Mouse (Mus musculus): ENCODE results near the gene Atg101. TPM values are rescaled to one million over a fixed set of nuclear protein-coding genes. Genes with fewer than 3 reads are reported as not detected.

The Atg101 gene
- polyA plus RNA-seq, 1 experiment = 110 TPM

DNA sequence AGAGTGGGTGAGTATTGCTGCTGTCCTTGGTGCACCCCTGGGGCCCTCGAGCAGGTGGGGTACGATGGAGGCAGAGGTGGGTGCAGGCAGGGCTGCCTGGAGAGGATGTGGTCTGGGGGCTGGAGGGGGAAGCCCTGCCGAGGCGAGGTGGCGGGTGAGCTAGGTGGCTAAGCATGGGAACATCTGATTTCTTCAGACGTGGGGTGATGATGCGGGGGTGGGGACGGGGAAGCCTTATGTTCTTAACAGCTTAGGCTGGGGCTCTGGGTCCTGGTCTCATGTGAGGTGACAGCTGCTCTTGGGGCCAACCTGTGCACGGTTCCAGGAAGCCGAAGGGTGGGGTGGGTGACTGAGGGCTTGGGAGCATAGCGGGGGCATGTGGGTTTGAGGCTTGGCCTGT is 25.7 kb upstream of the Atg101 start:
- no peak overlapping the region for H3K4me3 ChIP-seq
- no peaks in the 10 kb centered on the region for H3K79me2 ChIP-seq (ENCODE audit: control insufficient read depth, insufficient read depth)
- H3K27me3 ChIP-seq (ENCODE audit: control insufficient read depth, insufficient read depth, insufficient read length) = no peaks in the 10 kb centered on the region
- H3ac ChIP-seq (ENCODE audit: control insufficient read depth, insufficient read length) = no peak overlapping the region
- TF ChIP-seq SRF (IDR thresholded peaks at IDR 0.05; ENCODE audit: control insufficient read depth, insufficient read length, low read depth) (no peak), CEBPB (IDR thresholded peaks at IDR 0.05; ENCODE audit: insufficient read depth, poor library complexity, severe bottlenecking) (no peak), REST (IDR thresholded peaks at IDR 0.05; ENCODE audit: insufficient read depth, insufficient read length) (no peak), MYOD1 (IDR thresholded peaks at IDR 0.05; ENCODE audit: control insufficient read depth in 1 of 3, insufficient read length in 2 of 3, low read depth in 2 of 3) (peak in 1 of 3 experiments; percentile 62), MYOG (IDR thresholded peaks at IDR 0.05; ENCODE audit: control insufficient read depth in 1 of 3, insufficient read depth in 1 of 3, insufficient read length in 2 of 3, low read depth in 2 of 3) (peak in 1 of 3 experiments; percentile 73)
- no peaks in the 10 kb centered on the region for H3K36me3 ChIP-seq (ENCODE audit: control insufficient read depth, insufficient read depth)
- no peak overlapping the region for H3K4me2 ChIP-seq (ENCODE audit: low read depth)

GRCm38 (mm10) chr15:101259922-101260321 is 24.1 kb upstream of the Atg101 start:
- H3K4me2 ChIP-seq (ENCODE audit: low read depth) = no peak overlapping the region
- H3K27me3 ChIP-seq (ENCODE audit: control insufficient read depth, insufficient read depth, insufficient read length) = no peaks in the 10 kb centered on the region
- H3K36me3 ChIP-seq (ENCODE audit: control insufficient read depth, insufficient read depth) = no peaks in the 10 kb centered on the region
- TF ChIP-seq MYOG (IDR thresholded peaks at IDR 0.05; ENCODE audit: control insufficient read depth in 1 of 3, insufficient read depth in 1 of 3, insufficient read length in 2 of 3, low read depth in 2 of 3) (no peak), POLR2AphosphoS2 (IDR thresholded peaks at IDR 0.05; ENCODE audit: insufficient read length, low read depth) (peak; percentile 7)
- no peak overlapping the region for H3ac ChIP-seq (ENCODE audit: control insufficient read depth, insufficient read length)
- H3K4me3 ChIP-seq = no peak overlapping the region
- H3K79me2 ChIP-seq (ENCODE audit: control insufficient read depth, insufficient read depth) = no peaks in the 10 kb centered on the region

GRCm38 (mm10) chr15:101260387-101260786 is 23.7 kb upstream of the Atg101 start:
- H3K79me2 ChIP-seq (ENCODE audit: control insufficient read depth, insufficient read depth) = no peaks in the 10 kb centered on the region
- H3ac ChIP-seq (ENCODE audit: control insufficient read depth, insufficient read length) = no peak overlapping the region
- peak; percentile 22 for TF ChIP-seq POLR2AphosphoS2 (IDR thresholded peaks at IDR 0.05; ENCODE audit: insufficient read length, low read depth)
- peak; percentile 54 for TF ChIP-seq POLR2A (IDR thresholded peaks at IDR 0.05; ENCODE audit: insufficient read length, low read depth)
- peak; percentile 30 to 84 (median 53) for TF ChIP-seq MYOG (IDR thresholded peaks at IDR 0.05; ENCODE audit: control insufficient read depth in 1 of 3, insufficient read depth in 1 of 3, insufficient read length in 2 of 3, low read depth in 2 of 3)
- TF ChIP-seq CEBPB (IDR thresholded peaks at IDR 0.05; ENCODE audit: insufficient read depth, poor library complexity, severe bottlenecking) = no peak
- TF ChIP-seq MYOD1 (IDR thresholded peaks at IDR 0.05; ENCODE audit: control insufficient read depth in 1 of 3, insufficient read length in 2 of 3, low read depth in 2 of 3) = peak; percentile 32 to 81 (median 77)
- no peak for TF ChIP-seq REST (IDR thresholded peaks at IDR 0.05; ENCODE audit: insufficient read depth, insufficient read length)
- no peak for TF ChIP-seq MAX (IDR thresholded peaks at IDR 0.05; ENCODE audit: low read depth)
- no peak for TF ChIP-seq TCF3 (IDR thresholded peaks at IDR 0.05; ENCODE audit: insufficient read length, low read depth)
- no peak for TF ChIP-seq SRF (IDR thresholded peaks at IDR 0.05; ENCODE audit: control insufficient read depth, insufficient read length, low read depth)
- peak; percentile 10 for TF ChIP-seq USF1 (IDR thresholded peaks at IDR 0.05; ENCODE audit: low read depth)
- no peak for TF ChIP-seq E2F4 (IDR thresholded peaks at IDR 0.05; ENCODE audit: insufficient read depth)
- TF ChIP-seq TCF12 (IDR thresholded peaks at IDR 0.05; ENCODE audit: insufficient read depth, poor library complexity, severe bottlenecking) = peak; percentile 27
- peak overlapping the region; percentile 16 for H3K4me3 ChIP-seq
- no peaks in the 10 kb centered on the region for H3K27me3 ChIP-seq (ENCODE audit: control insufficient read depth, insufficient read depth, insufficient read length)
- H3K36me3 ChIP-seq (ENCODE audit: control insufficient read depth, insufficient read depth) = no peaks in the 10 kb centered on the region
- H3K4me2 ChIP-seq (ENCODE audit: low read depth) = peak overlapping the region; percentile 41

GRCm38 (mm10) chr15:101260874-101261622 is 23.0 kb upstream of the Atg101 start:
- H3K27me3 ChIP-seq (ENCODE audit: control insufficient read depth, insufficient read depth, insufficient read length) = no peaks in the 10 kb centered on the region

GRCm38 (mm10) chr15:101262502-101262901 is 21.6 kb upstream of the Atg101 start:
- Histone ChIP-seq H3K4me2 (ENCODE audit: low read depth) (peak overlapping the region; percentile 41), H3K27me3 (ENCODE audit: control insufficient read depth, insufficient read depth, insufficient read length) (no peaks in the 10 kb centered on the region), H3ac (ENCODE audit: control insufficient read depth, insufficient read length) (no peak overlapping the region), H3K36me3 (ENCODE audit: control insufficient read depth, insufficient read depth) (no peaks in the 10 kb centered on the region), H3K4me3 (peak overlapping the region; percentile 16), H3K79me2 (ENCODE audit: control insufficient read depth, insufficient read depth) (peaks cover 3% of the 10 kb centered on the region)
- TF ChIP-seq REST (IDR thresholded peaks at IDR 0.05; ENCODE audit: insufficient read depth, insufficient read length) (no peak), MYOD1 (IDR thresholded peaks at IDR 0.05; ENCODE audit: control insufficient read depth in 1 of 3, insufficient read length in 2 of 3, low read depth in 2 of 3) (no peak), USF1 (IDR thresholded peaks at IDR 0.05; ENCODE audit: low read depth) (no peak), MYOG (IDR thresholded peaks at IDR 0.05; ENCODE audit: control insufficient read depth in 1 of 3, insufficient read depth in 1 of 3, insufficient read length in 2 of 3, low read depth in 2 of 3) (peak in 1 of 3 experiments; percentile 7)

More at GRCm38 (mm10) chr15:101260874-101261622, 23.0 kb upstream of the Atg101 start:
- peak overlapping the region; percentile 16 for H3K4me3 ChIP-seq
- no peak for TF ChIP-seq POLR2AphosphoS2 (IDR thresholded peaks at IDR 0.05; ENCODE audit: insufficient read length, low read depth)
- no peak for TF ChIP-seq SRF (IDR thresholded peaks at IDR 0.05; ENCODE audit: control insufficient read depth, insufficient read length, low read depth)
- TF ChIP-seq TCF12 (IDR thresholded peaks at IDR 0.05; ENCODE audit: insufficient read depth, poor library complexity, severe bottlenecking) = no peak
- TF ChIP-seq TCF3 (IDR thresholded peaks at IDR 0.05; ENCODE audit: insufficient read length, low read depth) = no peak
- no peak for TF ChIP-seq POLR2A (IDR thresholded peaks at IDR 0.05; ENCODE audit: insufficient read length, low read depth)
- no peak for TF ChIP-seq CEBPB (IDR thresholded peaks at IDR 0.05; ENCODE audit: insufficient read depth, poor library complexity, severe bottlenecking)
- TF ChIP-seq E2F4 (IDR thresholded peaks at IDR 0.05; ENCODE audit: insufficient read depth) = no peak
- TF ChIP-seq MAX (IDR thresholded peaks at IDR 0.05; ENCODE audit: low read depth) = no peak
- no peak for TF ChIP-seq MYOD1 (IDR thresholded peaks at IDR 0.05; ENCODE audit: control insufficient read depth in 1 of 3, insufficient read length in 2 of 3, low read depth in 2 of 3)
- no peak for TF ChIP-seq REST (IDR thresholded peaks at IDR 0.05; ENCODE audit: insufficient read depth, insufficient read length)
- no peak for TF ChIP-seq USF1 (IDR thresholded peaks at IDR 0.05; ENCODE audit: low read depth)
- no peak for TF ChIP-seq MYOG (IDR thresholded peaks at IDR 0.05; ENCODE audit: control insufficient read depth in 1 of 3, insufficient read depth in 1 of 3, insufficient read length in 2 of 3, low read depth in 2 of 3)
- no peaks in the 10 kb centered on the region for H3K36me3 ChIP-seq (ENCODE audit: control insufficient read depth, insufficient read depth)
- no peaks in the 10 kb centered on the region for H3K79me2 ChIP-seq (ENCODE audit: control insufficient read depth, insufficient read depth)
- no peak overlapping the region for H3ac ChIP-seq (ENCODE audit: control insufficient read depth, insufficient read length)
- peak overlapping the region; percentile 41 for H3K4me2 ChIP-seq (ENCODE audit: low read depth)
